Mouse (Mus musculus): ENCODE measurements around the gene Scml4. TPM values are rescaled to one million over a fixed set of nuclear protein-coding genes. Genes with fewer than 3 reads are reported as not detected.

Scml4 gene
- polyA plus RNA-seq, 1 experiment from 2014 or later, result 7.1 TPM

GRCm38 (mm10) chr10:42892250-42892649 is 32.1 kb downstream of the Scml4 start:
- Histone ChIP-seq H3K4me2 (no peak overlapping the region), H3K9ac (no peak overlapping the region), H3K4me3 (no peak overlapping the region), H3K27ac (no peak overlapping the region), H3K4me1 (replicated peaks) (0 out of 2 replicates have a peak, but pooled peaks cover 9% of the 10 kb centered on the region), H3K27me3 (peaks cover 3% of the 10 kb centered on the region; the same call in 1 of the 2 replicates), H3K36me3 (no peaks in the 10 kb centered on the region), H3K9me3 (no peaks in the 10 kb centered on the region)
- no peak for ATAC-seq (ENCODE audit: low FRiP score)
- 39% methylated on average over 4 of the region's 4 CpGs for WGBS

- peaks cover 3% of the 10 kb centered on the region; the same call in 1 of the 2 replicates for H3K27me3 ChIP-seq
- 0 out of 2 replicates have a peak, but pooled peaks cover 9% of the 10 kb centered on the region for H3K4me1 ChIP-seq (replicated peaks)
- no peak overlapping the region for H3K4me2 ChIP-seq
- 73% methylated on average over 4 of the region's 4 CpGs for WGBS
- no peak for ATAC-seq (ENCODE audit: low FRiP score)
- no peak overlapping the region for H3K27ac ChIP-seq
- no peak overlapping the region for H3K4me3 ChIP-seq
- no peaks in the 10 kb centered on the region for H3K36me3 ChIP-seq
- H3K9ac ChIP-seq, result no peak overlapping the region
- no peaks in the 10 kb centered on the region for H3K9me3 ChIP-seq
Measured at GRCm38 (mm10) chr10:42892987-42893386, 32.8 kb downstream of the Scml4 start.

GRCm38 (mm10) chr10:42893857-42894256 is 33.7 kb downstream of the Scml4 start:
- Histone ChIP-seq H3K4me2 (no peak overlapping the region), H3K27ac (no peak overlapping the region), H3K9me3 (no peaks in the 10 kb centered on the region), H3K9ac (no peak overlapping the region), H3K36me3 (no peaks in the 10 kb centered on the region), H3K4me3 (no peak overlapping the region), H3K27me3 (peaks cover 3% of the 10 kb centered on the region; the same call in 1 of the 2 replicates), H3K4me1 (replicated peaks) (0 out of 2 replicates have a peak, but pooled peaks cover 9% of the 10 kb centered on the region)
- WGBS, result 78% methylated on average over 8 of the region's 8 CpGs
- no peak for ATAC-seq (ENCODE audit: low FRiP score)

DNA sequence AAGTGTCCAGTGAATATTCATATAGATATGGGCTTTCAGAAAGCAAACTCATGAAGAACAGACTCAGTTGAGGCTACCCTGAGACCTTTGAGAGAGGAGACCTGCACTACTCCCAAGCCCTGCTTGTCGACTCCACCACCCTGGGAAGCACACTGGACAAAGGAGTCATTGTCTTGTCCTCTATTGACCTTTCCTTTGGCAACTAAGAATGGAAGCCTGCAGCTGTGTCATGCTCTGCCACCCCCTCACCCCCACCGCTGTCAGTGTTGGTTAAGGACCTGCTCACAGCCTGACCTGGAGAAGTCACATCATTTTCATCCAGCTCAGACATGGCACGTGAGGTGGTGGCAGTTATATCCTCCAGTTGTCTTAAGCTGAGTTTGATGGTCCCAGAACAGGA is 34.1 kb downstream of the Scml4 start:
- Histone ChIP-seq H3K4me3 (no peak overlapping the region), H3K9me3 (no peaks in the 10 kb centered on the region)

GRCm38 (mm10) chr10:42894696-42895095 is 34.5 kb downstream of the Scml4 start:
- Histone ChIP-seq H3K36me3 (no peaks in the 10 kb centered on the region), H3K4me3 (no peak overlapping the region), H3K4me2 (no peak overlapping the region), H3K9ac (no peak overlapping the region), H3K27me3 (0 out of 2 replicates have a peak, but pooled peaks cover 3% of the 10 kb centered on the region), H3K9me3 (no peaks in the 10 kb centered on the region), H3K4me1 (replicated peaks) (0 out of 2 replicates have a peak, but pooled peaks cover 9% of the 10 kb centered on the region), H3K27ac (no peak overlapping the region)
- WGBS, result 79% methylated on average over 7 of the region's 7 CpGs
- no peak for ATAC-seq (ENCODE audit: low FRiP score)

More for the DNA sequence above, 34.1 kb downstream of the Scml4 start:
- Histone ChIP-seq H3K9ac (no peak overlapping the region), H3K36me3 (no peaks in the 10 kb centered on the region), H3K4me1 (replicated peaks) (0 out of 2 replicates have a peak, but pooled peaks cover 9% of the 10 kb centered on the region), H3K27ac (no peak overlapping the region), H3K4me2 (no peak overlapping the region), H3K27me3 (peaks cover 3% of the 10 kb centered on the region; the same call in 1 of the 2 replicates)
- whole genome bisulfite sequencing, result 29% methylated on average over 3 of the region's 3 CpGs
- ATAC-seq (ENCODE audit: low FRiP score), result no peak

DNA sequence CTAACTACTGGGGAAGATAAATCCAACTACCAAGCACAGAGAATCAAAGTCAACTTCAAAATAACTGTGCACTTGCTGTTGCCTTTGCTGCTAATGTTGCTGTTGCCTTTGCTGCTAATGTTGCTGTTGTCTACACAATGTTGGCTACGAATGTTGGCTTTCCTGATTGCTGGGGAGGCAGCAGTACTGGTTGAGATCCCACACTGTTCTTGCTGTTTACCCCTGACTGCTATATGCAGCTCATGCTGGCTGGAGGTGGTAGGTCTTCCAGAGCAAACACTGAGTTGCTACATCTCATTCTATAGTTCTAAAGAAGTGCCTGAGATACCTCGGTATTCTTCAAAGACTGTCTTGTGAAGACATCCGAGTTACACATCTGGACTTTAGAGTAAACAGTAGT is 36.5 kb downstream of the Scml4 start:
- H3K9me3 ChIP-seq, result no peaks in the 10 kb centered on the region
- H3K4me3 ChIP-seq, result no peak overlapping the region
- 0 out of 2 replicates have a peak, but pooled peaks cover 3% of the 10 kb centered on the region for H3K27me3 ChIP-seq
- H3K27ac ChIP-seq, result no peak overlapping the region
- H3K4me2 ChIP-seq, result no peak overlapping the region
- no peaks in the 10 kb centered on the region for H3K36me3 ChIP-seq
- ATAC-seq (ENCODE audit: low FRiP score), result no peak
- H3K9ac ChIP-seq, result no peak overlapping the region
- H3K4me1 ChIP-seq (replicated peaks), result 0 out of 2 replicates have a peak, but pooled peaks cover 9% of the 10 kb centered on the region
- WGBS, result 92% methylated on average over 3 of the region's 3 CpGs

DNA sequence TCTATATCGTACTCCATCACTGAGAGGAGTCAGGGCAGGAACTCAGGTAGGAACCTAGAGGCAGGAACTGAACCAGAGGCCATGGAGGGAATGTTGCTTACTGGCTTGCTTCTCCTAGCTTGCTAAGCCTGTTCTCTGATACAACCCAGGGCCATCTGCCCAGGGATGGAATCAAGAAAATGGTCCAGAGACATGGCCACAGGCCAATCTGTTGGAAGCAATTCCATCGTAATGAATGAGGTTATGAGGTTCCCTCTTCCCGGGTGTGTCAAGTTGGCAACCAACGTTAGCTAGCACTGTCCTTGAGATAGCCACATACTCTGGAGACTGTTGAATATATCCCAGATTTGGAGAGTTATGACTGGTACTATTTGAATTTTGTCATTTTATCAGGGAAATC is 37.0 kb downstream of the Scml4 start:
- Histone ChIP-seq H3K9ac (no peak overlapping the region), H3K36me3 (no peaks in the 10 kb centered on the region), H3K9me3 (no peaks in the 10 kb centered on the region), H3K4me2 (no peak overlapping the region), H3K4me1 (replicated peaks) (0 out of 2 replicates have a peak, but pooled peaks cover 9% of the 10 kb centered on the region), H3K27ac (no peak overlapping the region), H3K27me3 (0 out of 2 replicates have a peak, but pooled peaks cover 3% of the 10 kb centered on the region), H3K4me3 (no peak overlapping the region)
- no peak for ATAC-seq (ENCODE audit: low FRiP score)
- 92% methylated on average over 4 of the region's 4 CpGs for WGBS

- no peaks in the 10 kb centered on the region for H3K36me3 ChIP-seq
- ATAC-seq (ENCODE audit: low FRiP score), result no peak
- H3K4me1 ChIP-seq (replicated peaks), result 0 out of 2 replicates have a peak, but pooled peaks cover 9% of the 10 kb centered on the region
- no peak overlapping the region for H3K4me3 ChIP-seq
- no peak overlapping the region for H3K27ac ChIP-seq
- no peak overlapping the region for H3K9ac ChIP-seq
- H3K9me3 ChIP-seq, result no peaks in the 10 kb centered on the region
- no peak overlapping the region for H3K4me2 ChIP-seq
- WGBS, result 83% methylated on average over 5 of the region's 5 CpGs
- 0 out of 2 replicates have a peak, but pooled peaks cover 3% of the 10 kb centered on the region for H3K27me3 ChIP-seq
Measured at GRCm38 (mm10) chr10:42897632-42898031, 37.5 kb downstream of the Scml4 start.

GRCm38 (mm10) chr10:42901361-42901760 is 41.2 kb downstream of the Scml4 start:
- Histone ChIP-seq H3K9me3 (0 out of 2 replicates have a peak, but pooled peaks cover 5% of the 10 kb centered on the region), H3K4me1 (replicated peaks) (no peaks in the 10 kb centered on the region), H3K9ac (no peak overlapping the region), H3K36me3 (no peaks in the 10 kb centered on the region), H3K4me2 (no peak overlapping the region), H3K27ac (no peak overlapping the region), H3K4me3 (no peak overlapping the region), H3K27me3 (no peaks in the 10 kb centered on the region)
- 75% methylated on average over 4 of the region's 4 CpGs for WGBS
- no peak for ATAC-seq (ENCODE audit: low FRiP score)

DNA sequence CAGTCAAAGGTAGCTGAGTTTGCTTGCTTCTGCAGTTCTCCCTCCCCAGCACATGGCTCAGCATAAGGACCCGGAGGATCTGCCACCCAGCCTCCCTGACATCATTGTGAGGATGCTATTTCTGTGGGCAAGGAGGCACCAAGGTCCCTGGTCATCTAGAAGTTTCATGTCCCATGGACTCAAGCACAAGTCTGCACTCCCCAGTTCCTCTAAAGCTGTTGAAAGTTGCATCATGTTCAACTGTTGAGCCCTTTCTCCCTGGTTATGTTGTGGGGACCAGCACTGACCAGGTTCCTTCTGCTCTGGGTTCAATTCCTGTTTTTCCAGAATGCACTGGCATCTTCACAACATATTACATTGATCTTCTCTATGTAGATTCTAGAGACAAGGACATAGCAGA is 42.9 kb downstream of the Scml4 start:
- ATAC-seq (ENCODE audit: low FRiP score), result no peak
- 0 out of 2 replicates have a peak, but pooled peaks cover 5% of the 10 kb centered on the region for H3K9me3 ChIP-seq
- H3K4me1 ChIP-seq (replicated peaks), result no peaks in the 10 kb centered on the region
- 95% methylated on average over 1 of the region's 1 CpGs for whole genome bisulfite sequencing
- H3K4me2 ChIP-seq, result no peak overlapping the region
- H3K36me3 ChIP-seq, result no peaks in the 10 kb centered on the region
- H3K27me3 ChIP-seq, result no peaks in the 10 kb centered on the region
- H3K9ac ChIP-seq, result no peak overlapping the region
- no peak overlapping the region for H3K4me3 ChIP-seq
- no peak overlapping the region for H3K27ac ChIP-seq

DNA sequence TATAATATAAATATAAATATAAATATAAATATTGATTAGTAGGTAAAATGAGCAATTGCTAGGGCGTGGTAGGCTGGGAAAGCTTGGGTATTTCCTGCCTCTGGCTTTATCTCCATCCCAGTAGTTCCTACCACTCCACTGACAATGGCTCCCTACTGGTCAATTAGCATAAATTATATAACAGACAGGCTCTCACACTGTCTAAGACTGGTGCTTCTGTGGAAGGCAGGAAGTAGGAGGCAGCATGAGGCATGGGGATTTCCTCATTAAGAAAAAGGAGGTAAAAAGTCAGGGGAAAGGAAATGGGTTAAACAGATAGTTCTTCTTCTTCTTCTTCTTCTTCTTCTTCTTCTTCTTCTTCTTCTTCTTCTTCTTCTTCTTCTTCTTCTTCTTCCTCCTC is 48.4 kb downstream of the Scml4 start:
- H3K4me2 ChIP-seq, result no peak overlapping the region
- H3K9me3 ChIP-seq, result 0 out of 2 replicates have a peak, but pooled peaks cover 5% of the 10 kb centered on the region
- no peak for ATAC-seq (ENCODE audit: low FRiP score)
- H3K36me3 ChIP-seq, result no peaks in the 10 kb centered on the region
- H3K27me3 ChIP-seq, result no peaks in the 10 kb centered on the region
- H3K4me1 ChIP-seq (replicated peaks), result no peaks in the 10 kb centered on the region; the same call in 1 of the 2 replicates
- 60% methylated on average over 1 of the region's 1 CpGs for WGBS
- no peak overlapping the region for H3K4me3 ChIP-seq
- no peak overlapping the region for H3K9ac ChIP-seq
- no peak overlapping the region for H3K27ac ChIP-seq

DNA sequence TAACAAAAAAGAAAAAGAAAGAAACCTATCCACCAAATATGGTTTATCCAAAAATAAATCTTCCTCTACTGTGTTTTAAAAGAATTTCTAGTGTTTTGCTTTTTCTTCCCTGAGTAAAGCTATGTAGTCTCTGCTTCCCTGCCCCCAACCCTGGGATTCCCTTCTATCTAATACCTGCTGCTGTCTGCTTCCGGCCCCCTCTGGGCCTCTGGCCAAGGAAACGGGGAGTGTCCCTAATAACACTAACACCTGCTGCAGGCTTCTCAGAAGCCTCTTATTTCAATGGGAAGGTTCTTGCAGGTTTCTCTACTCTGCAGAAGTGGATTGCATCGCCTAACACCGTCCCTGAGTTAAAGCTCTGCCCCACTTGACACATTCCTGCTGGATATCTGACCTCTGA is 50.4 kb downstream of the Scml4 start:
- WGBS, result 57% methylated on average over 4 of the region's 4 CpGs
- H3K27me3 ChIP-seq, result no peaks in the 10 kb centered on the region
- H3K4me1 ChIP-seq (replicated peaks), result no peaks in the 10 kb centered on the region; the same call in 1 of the 2 replicates

DNA sequence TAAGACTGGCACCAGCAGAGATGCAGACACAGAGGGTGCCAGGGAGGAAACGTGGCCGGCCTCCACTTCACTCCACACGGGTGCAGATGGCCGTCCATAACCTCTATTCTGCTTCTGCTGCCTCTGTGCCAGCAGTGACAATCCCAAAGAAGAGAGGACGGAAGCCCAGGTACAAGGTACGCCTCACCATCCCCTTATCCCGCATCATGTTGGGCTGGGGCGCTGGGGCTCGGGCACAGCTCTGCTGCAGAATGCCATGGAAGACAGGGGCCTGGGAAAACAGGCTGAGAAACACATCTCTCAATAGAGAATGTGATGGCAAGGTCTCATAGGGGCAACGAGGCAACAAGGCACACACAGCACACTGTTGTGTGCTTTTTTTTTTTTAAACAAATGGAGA is 51.9 kb downstream of the Scml4 start:
- Histone ChIP-seq H3K9ac (no peak overlapping the region), H3K4me2 (no peak overlapping the region), H3K9me3 (no peaks in the 10 kb centered on the region), H3K27ac (no peak overlapping the region), H3K4me3 (no peak overlapping the region), H3K4me1 (replicated peaks) (no peaks in the 10 kb centered on the region; the same call in 1 of the 2 replicates), H3K36me3 (no peaks in the 10 kb centered on the region), H3K27me3 (no peaks in the 10 kb centered on the region)
- WGBS, result 82% methylated on average over 10 of the region's 10 CpGs
- ATAC-seq (ENCODE audit: low FRiP score), result no peak

More for the DNA sequence above, 50.4 kb downstream of the Scml4 start:
- Histone ChIP-seq H3K4me2 (no peak overlapping the region), H3K36me3 (no peaks in the 10 kb centered on the region), H3K9ac (no peak overlapping the region; the same call in 1 of the 2 replicates), H3K9me3 (0 out of 2 replicates have a peak, but pooled peaks cover under 1% of the 10 kb centered on the region), H3K27ac (no peak overlapping the region), H3K4me3 (no peak overlapping the region)
- no peak for ATAC-seq (ENCODE audit: low FRiP score)
